Mouse (Mus musculus): ENCODE measurements around the gene Trim31. TPM values are rescaled to one million over a fixed set of nuclear protein-coding genes. Genes with fewer than 3 reads are reported as not detected.

Trim31 gene
- polyA plus RNA-seq, 1 experiment from 2014 or later: not detected

- Histone ChIP-seq H3K36me3 (ENCODE audit: control insufficient read depth, insufficient read depth, low read length) (peaks cover 10% of the 10 kb centered on the region; the same call in 1 of the 2 replicates), H3K4me3 (ENCODE audit: low read depth, low read length) (no peak overlapping the region), H3K27ac (ENCODE audit: low read depth, low read length) (no peak overlapping the region), H3K27me3 (replicated peaks; ENCODE audit: control insufficient read depth, insufficient read depth, low read length) (peaks cover 9% of the 10 kb centered on the region), H3K4me2 (no peak overlapping the region), H3K4me1 (replicated peaks; ENCODE audit: control insufficient read depth, insufficient read depth, low read length) (no peaks in the 10 kb centered on the region; the same call in 1 of the 2 replicates), H3K9me3 (ENCODE audit: control insufficient read depth, low read length) (no peaks in the 10 kb centered on the region), H3K9ac (ENCODE audit: low read depth, low read length) (no peak overlapping the region)
- DNase-seq (ENCODE audit: low spot score) (no peak), ATAC-seq (replicated peaks; ENCODE audit: low FRiP score) (no peak)
- 91% methylated on average over 2 of the region's 2 CpGs for WGBS
These were observed 54.7 kb downstream of the Trim31 start for GRCm38 (mm10) chr17:36952631-36953030.

GRCm38 (mm10) chr17:36953062-36953461 lies 55.1 kb downstream of the Trim31 start:
- 72% methylated on average over 1 of the region's 1 CpGs for WGBS
- H3K36me3 ChIP-seq (ENCODE audit: control insufficient read depth, insufficient read depth, low read length): peaks cover 10% of the 10 kb centered on the region; the same call in 1 of the 2 replicates
- H3K4me2 ChIP-seq: no peak overlapping the region
- DNase-seq (ENCODE audit: low spot score): no peak
- peaks cover 4% of the 10 kb centered on the region; the same call in 1 of the 2 replicates for H3K27me3 ChIP-seq (replicated peaks; ENCODE audit: control insufficient read depth, insufficient read depth, low read length)
- H3K9me3 ChIP-seq (ENCODE audit: control insufficient read depth, low read length): no peaks in the 10 kb centered on the region
- no peak overlapping the region for H3K9ac ChIP-seq (ENCODE audit: low read depth, low read length)
- no peak for ATAC-seq (replicated peaks; ENCODE audit: low FRiP score)
- no peaks in the 10 kb centered on the region; the same call in 1 of the 2 replicates for H3K4me1 ChIP-seq (replicated peaks; ENCODE audit: control insufficient read depth, insufficient read depth, low read length)
- no peak overlapping the region for H3K27ac ChIP-seq (ENCODE audit: low read depth, low read length)
- no peak overlapping the region for H3K4me3 ChIP-seq (ENCODE audit: low read depth, low read length)

GRCm38 (mm10) chr17:36957999-36958743 lies 60.3 kb downstream of the Trim31 start, which contains the start of the genes Znrd1 and Znrd1as:
Znrd1 (minus strand) TSS chr17:36958559.
Znrd1as (plus strand) TSS chr17:36958592.
- Histone ChIP-seq H3K4me3 (ENCODE audit: low read depth, low read length) (peak within 1 kb of the TSS; percentile 82), H3K36me3 (ENCODE audit: control insufficient read depth, insufficient read depth, low read length) (peaks cover 3% of the 10 kb centered on the region; the same call in 1 of the 2 replicates), H3K27ac (ENCODE audit: low read depth, low read length) (peak within 1 kb of the TSS; percentile 57; the same call in 1 of the 2 replicates), H3K4me1 (replicated peaks; ENCODE audit: control insufficient read depth, insufficient read depth, low read length) (no peaks in the 10 kb centered on the region; the same call in 1 of the 2 replicates), H3K4me2 (peak within 1 kb of the TSS; percentile 91), H3K9me3 (ENCODE audit: control insufficient read depth, low read length) (no peaks in the 10 kb centered on the region), H3K27me3 (replicated peaks; ENCODE audit: control insufficient read depth, insufficient read depth, low read length) (no peaks in the 10 kb centered on the region), H3K9ac (ENCODE audit: low read depth, low read length) (peak within 1 kb of the TSS; percentile 86)
- WGBS: under 1% methylated on average over 46 of the region's 46 CpGs
- ATAC-seq (replicated peaks; ENCODE audit: low FRiP score): peak; percentile 97
- DNase-seq (ENCODE audit: low spot score): peak; percentile 88

- H3K36me3 ChIP-seq (ENCODE audit: control insufficient read depth, insufficient read depth, low read length): 0 out of 2 replicates have a peak, but pooled peaks cover 3% of the 10 kb centered on the region
- H3K9ac ChIP-seq (ENCODE audit: low read depth, low read length): peak overlapping the region; percentile 86
- H3K4me3 ChIP-seq (ENCODE audit: low read depth, low read length): peak overlapping the region; percentile 82
- WGBS: 9% methylated on average over 12 of the region's 12 CpGs
- no peaks in the 10 kb centered on the region for H3K27me3 ChIP-seq (replicated peaks; ENCODE audit: control insufficient read depth, insufficient read depth, low read length)
- H3K4me1 ChIP-seq (replicated peaks; ENCODE audit: control insufficient read depth, insufficient read depth, low read length): no peaks in the 10 kb centered on the region; the same call in 1 of the 2 replicates
- no peak for ATAC-seq (replicated peaks; ENCODE audit: low FRiP score)
- no peaks in the 10 kb centered on the region for H3K9me3 ChIP-seq (ENCODE audit: control insufficient read depth, low read length)
- no peak for DNase-seq (ENCODE audit: low spot score)
- peak overlapping the region; percentile 91 for H3K4me2 ChIP-seq
- peak overlapping the region; percentile 57; the same call in 1 of the 2 replicates for H3K27ac ChIP-seq (ENCODE audit: low read depth, low read length)
These were observed 61.0 kb downstream of the Trim31 start for GRCm38 (mm10) chr17:36958884-36959283.

Other genes with a start within 250 kb of the Trim31 start
- gene H2-M1, start 225.9 kb upstream of the Trim31 start, polyA plus RNA-seq (2014; fragmentation: Nextera tagmentation; extraction: Ambion mirVana): not detected in 2 replicates
- gene H2-M10.5, start 125.2 kb upstream of the Trim31 start, polyA plus RNA-seq (2014; fragmentation: Nextera tagmentation; extraction: Ambion mirVana): not detected in 2 replicates
- not detected in 2 replicates for gene H2-M10.6, start 85.9 kb upstream of the Trim31 start, polyA plus RNA-seq (2014; fragmentation: Nextera tagmentation; extraction: Ambion mirVana)
- gene Trim26, start 61.0 kb upstream of the Trim31 start, polyA plus RNA-seq (2014; fragmentation: Nextera tagmentation; extraction: Ambion mirVana): 16.6 and 20.7 TPM in 2 replicates
- 0.18 and 0.29 TPM in 2 replicates for gene Trim15, start 30.9 kb upstream of the Trim31 start, polyA plus RNA-seq (2014; fragmentation: Nextera tagmentation; extraction: Ambion mirVana)
- gene Trim10, start 28.5 kb upstream of the Trim31 start, polyA plus RNA-seq (2014; fragmentation: Nextera tagmentation; extraction: Ambion mirVana): 70.1 and 81.4 TPM in 2 replicates
- gene Trim40, start 8.0 kb upstream of the Trim31 start, polyA plus RNA-seq (2014; fragmentation: Nextera tagmentation; extraction: Ambion mirVana): not detected in 2 replicates
- gene Rnf39, start 44.8 kb downstream of the Trim31 start, polyA plus RNA-seq (2014; fragmentation: Nextera tagmentation; extraction: Ambion mirVana): 0.14 TPM in 1 of 2 replicates, not detected in the other
- 78.5 and 84.7 TPM in 2 replicates for gene Ppp1r11, start 53.6 kb downstream of the Trim31 start, polyA plus RNA-seq (2014; fragmentation: Nextera tagmentation; extraction: Ambion mirVana)
- gene Znrd1, start 60.4 kb downstream of the Trim31 start, polyA plus RNA-seq (2014; fragmentation: Nextera tagmentation; extraction: Ambion mirVana): 55.2 and 62.2 TPM in 2 replicates
- gene Znrd1as, start 60.5 kb downstream of the Trim31 start, polyA plus RNA-seq (2014; fragmentation: Nextera tagmentation; extraction: Ambion mirVana): 5.4 and 6.6 TPM in 2 replicates
- not detected in 2 replicates for gene 2410137M14Rik, start 83.1 kb downstream of the Trim31 start, polyA plus RNA-seq (2014; fragmentation: Nextera tagmentation; extraction: Ambion mirVana)
- 0.08 and 0.09 TPM in 2 replicates for gene H2-M5, start 91.4 kb downstream of the Trim31 start, polyA plus RNA-seq (2014; fragmentation: Nextera tagmentation; extraction: Ambion mirVana)
- gene Zfp57, start 103.0 kb downstream of the Trim31 start, polyA plus RNA-seq (2014; fragmentation: Nextera tagmentation; extraction: Ambion mirVana): 28.3 and 28.8 TPM in 2 replicates
- gene Mog, start 125.3 kb downstream of the Trim31 start, polyA plus RNA-seq (2014; fragmentation: Nextera tagmentation; extraction: Ambion mirVana): 0.14 TPM in 1 of 2 replicates, not detected in the other
- 2.9 and 3.9 TPM in 2 replicates for gene Gabbr1, start 147.8 kb downstream of the Trim31 start, polyA plus RNA-seq (2014; fragmentation: Nextera tagmentation; extraction: Ambion mirVana)
- not detected in 2 replicates for gene Olfr90, start 190.4 kb downstream of the Trim31 start, polyA plus RNA-seq (2014; fragmentation: Nextera tagmentation; extraction: Ambion mirVana)
- 0.06 TPM in 1 of 2 replicates, not detected in the other for gene Olfr91, start 200.2 kb downstream of the Trim31 start, polyA plus RNA-seq (2014; fragmentation: Nextera tagmentation; extraction: Ambion mirVana)
- not detected in 2 replicates for gene Olfr92, start 222.0 kb downstream of the Trim31 start, polyA plus RNA-seq (2014; fragmentation: Nextera tagmentation; extraction: Ambion mirVana)